Mouse (Mus musculus) brain, embryonic 14.5 days (tissue): ENCODE measurements at regions not wholly inside any gene's neighbourhood (a gene's known extent, or its start where the extent isn't known, plus 50 kb on each side); places are given as distances from the start of the nearest gene placed in this dataset.

Experiments
- DNase-seq: peaks from one replicate; pipeline ENCODE4 v3.0.0-alpha.2; 2011; ENCODE audit warnings: low read depth
- CTCF ChIP-seq: fragments of 200-500 bp; IDR thresholded peaks from 2 replicates; pipeline ENCODE4 v1.5.1; 2012; ENCODE audit warnings: inconsistent platforms, mild to moderate bottlenecking, moderate library complexity, borderline replicate concordance; ENCODE audit not compliant: insufficient read depth, insufficient read length; ENCODE audit errors: extremely low read depth
- POLR2A ChIP-seq: fragments of 200-500 bp; IDR thresholded peaks from 2 replicates; pipeline ENCODE4 v1.6.1; 2012; ENCODE audit warnings: mild to moderate bottlenecking, inconsistent platforms, borderline replicate concordance; ENCODE audit not compliant: poor library complexity, insufficient read depth, insufficient read length, severe bottlenecking; ENCODE audit errors: extremely low read depth

GRCm38 (mm10) chr1:125236948-125237594 lies 198.5 kb downstream of the Actr3 start:
- TF ChIP-seq CTCF (no peak), POLR2A (no peak)
- DNase-seq: peak; percentile 27

GRCm38 (mm10) chr1:125234747-125235146 lies 200.8 kb downstream of the Actr3 start:
- TF ChIP-seq POLR2A (no peak), CTCF (no peak)
- no peak for DNase-seq

GRCm38 (mm10) chr1:125223370-125223769 lies 212.2 kb downstream of the Actr3 start:
- DNase-seq: no peak
- no peak for TF ChIP-seq POLR2A
- TF ChIP-seq CTCF: no peak

GRCm38 (mm10) chr1:125216192-125216591 lies 219.3 kb downstream of the Actr3 start:
- DNase-seq: peak; percentile 83
- no peak for TF ChIP-seq CTCF
- TF ChIP-seq POLR2A: no peak

- DNase-seq: no peak
- TF ChIP-seq POLR2A (no peak), CTCF (no peak)
Measured at GRCm38 (mm10) chr1:125187091-125187490, 248.4 kb downstream of the Actr3 start.

- TF ChIP-seq POLR2A: no peak
- TF ChIP-seq CTCF: no peak
- DNase-seq: no peak
Measured at GRCm38 (mm10) chr1:125176124-125176937, 259.2 kb downstream of the Actr3 start.

- TF ChIP-seq CTCF (no peak), POLR2A (no peak)
- no peak for DNase-seq
Measured at GRCm38 (mm10) chr1:125174725-125175124, 260.8 kb downstream of the Actr3 start.

GRCm38 (mm10) chr1:125172474-125172873 lies 263.1 kb downstream of the Actr3 start:
- TF ChIP-seq POLR2A (no peak), CTCF (no peak)
- peak; percentile 35 for DNase-seq

- DNase-seq: no peak
- TF ChIP-seq POLR2A: no peak
- no peak for TF ChIP-seq CTCF
Measured at GRCm38 (mm10) chr1:125165226-125165625, 270.3 kb downstream of the Actr3 start.

GRCm38 (mm10) chr1:125158481-125158880 lies 277.0 kb downstream of the Actr3 start:
- DNase-seq: peak; percentile 14

GRCm38 (mm10) chr1:125156093-125156492 lies 279.4 kb downstream of the Actr3 start:
- TF ChIP-seq CTCF: no peak
- no peak for TF ChIP-seq POLR2A
- no peak for DNase-seq

More at GRCm38 (mm10) chr1:125158481-125158880, 277.0 kb downstream of the Actr3 start:
- TF ChIP-seq POLR2A (no peak), CTCF (no peak)

GRCm38 (mm10) chr1:125149817-125150216 lies 285.7 kb downstream of the Actr3 start:
- no peak for TF ChIP-seq CTCF
- TF ChIP-seq POLR2A: no peak
- no peak for DNase-seq

- no peak for DNase-seq
- no peak for TF ChIP-seq POLR2A
- no peak for TF ChIP-seq CTCF
Measured at GRCm38 (mm10) chr1:125123861-125124260, 311.7 kb downstream of the Actr3 start.
